Mouse (Mus musculus) neural tube, embryonic 11.5 days (tissue): ENCODE data around the gene Syngr3. TPM values are rescaled to one million over a fixed set of nuclear protein-coding genes. Genes with fewer than 3 reads are reported as not detected.

Experiments
- ATAC-seq: fragments of 200-750 bp; cut with Nextera tagmentation; 2 replicates; pipeline ENCODE4 v1.8.0; 2017; ENCODE audit warnings: moderate number of reproducible peaks, mild to moderate bottlenecking, moderate TSS enrichment, moderate library complexity; ENCODE audit not compliant: insufficient read depth, low FRiP score, low TSS enrichment
- DNase-seq: peaks from one replicate; pipeline ENCODE4 v3.0.0-alpha.2; 2015; ENCODE audit warnings: low spot score
- H3K27ac ChIP-seq: fragments of 300-500 bp; sonication (generic); 2 replicates; pipeline ENCODE4 v1.5.1; 2014; ENCODE audit warnings: low read depth, mild to moderate bottlenecking, low read length
- H3K27me3 ChIP-seq: fragments of 300-500 bp; sonication (generic); 2 replicates; pipeline ENCODE4 v1.6.1; 2014; ENCODE audit warnings: mild to moderate bottlenecking, low read length, mixed read lengths; ENCODE audit not compliant: control insufficient read depth, insufficient read depth
- H3K36me3 ChIP-seq: fragments of 300-500 bp; sonication (generic); 2 replicates; pipeline ENCODE4 v1.6.1; 2014; ENCODE audit warnings: mild to moderate bottlenecking, low read length, moderate library complexity, mixed read lengths; ENCODE audit not compliant: control insufficient read depth, insufficient read depth
- H3K4me1 ChIP-seq: fragments of 300-500 bp; sonication (generic); 2 replicates; pipeline ENCODE4 v1.6.1; 2014; ENCODE audit warnings: low read length, mixed read lengths; ENCODE audit not compliant: control insufficient read depth, insufficient read depth
- H3K4me2 ChIP-seq: fragments of 300-500 bp; sonication (generic); 2 replicates; pipeline ENCODE4 v1.6.1; 2014; ENCODE audit warnings: low read depth, mild to moderate bottlenecking, moderate library complexity
- H3K4me3 ChIP-seq: fragments of 300-500 bp; sonication (generic); 2 replicates; pipeline ENCODE4 v1.5.1; 2014; ENCODE audit warnings: low read depth, low read length
- H3K9ac ChIP-seq: fragments of 300-500 bp; sonication (generic); 2 replicates; pipeline ENCODE4 v1.6.1; 2014; ENCODE audit warnings: mild to moderate bottlenecking, low read length
- H3K9me3 ChIP-seq: fragments of 300-500 bp; sonication (generic); 2 replicates; pipeline ENCODE4 v1.6.1; 2016; ENCODE audit warnings: low read length; ENCODE audit not compliant: control insufficient read depth
- WGBS: fragments of 180-500 bp; shearing (Covaris S2); extraction: QIAGEN DNeasy Blood & Tissue Kit; methylation state at CpG from one replicate; pipeline ENCODE4 v1.1.7; 2014; 5-methylcytosine and 5-hydroxymethylcytosine counted together
- polyA plus RNA-seq: library from polyadenylated mRNA; unstranded; fragments of >200 nt; fragmentation: Nextera tagmentation; extraction: Ambion mirVana; gene quantifications from 2 replicates; pipeline ENCODE4 v1.2.1, GENCODE M21; 2014

Gene Syngr3
- polyA plus RNA-seq, 1 experiment from 2014 or later: 18.1 TPM

- Histone ChIP-seq H3K4me1 (no peaks in the 10 kb centered on the region), H3K27me3 (no peaks in the 10 kb centered on the region), H3K4me3 (no peak overlapping the region), H3K9ac (no peak overlapping the region), H3K27ac (no peak overlapping the region), H3K4me2 (no peak overlapping the region), H3K36me3 (no peaks in the 10 kb centered on the region), H3K9me3 (no peaks in the 10 kb centered on the region)
- WGBS: 81% methylated on average over 14 of the region's 14 CpGs
- ATAC-seq (no peak), DNase-seq (no peak)
Measured at GRCm38 (mm10) chr17:24730787-24731186, 41.0 kb upstream of the Syngr3 start.

- Histone ChIP-seq H3K36me3 (no peaks in the 10 kb centered on the region), H3K27me3 (no peaks in the 10 kb centered on the region), H3K4me3 (no peak overlapping the region), H3K9ac (no peak overlapping the region), H3K9me3 (no peaks in the 10 kb centered on the region), H3K4me2 (no peak overlapping the region), H3K27ac (no peak overlapping the region), H3K4me1 (no peaks in the 10 kb centered on the region)
- 93% methylated on average over 6 of the region's 6 CpGs for WGBS
- DNase-seq (no peak), ATAC-seq (no peak)
Measured at GRCm38 (mm10) chr17:24729067-24729466, 39.3 kb upstream of the Syngr3 start.

DNA sequence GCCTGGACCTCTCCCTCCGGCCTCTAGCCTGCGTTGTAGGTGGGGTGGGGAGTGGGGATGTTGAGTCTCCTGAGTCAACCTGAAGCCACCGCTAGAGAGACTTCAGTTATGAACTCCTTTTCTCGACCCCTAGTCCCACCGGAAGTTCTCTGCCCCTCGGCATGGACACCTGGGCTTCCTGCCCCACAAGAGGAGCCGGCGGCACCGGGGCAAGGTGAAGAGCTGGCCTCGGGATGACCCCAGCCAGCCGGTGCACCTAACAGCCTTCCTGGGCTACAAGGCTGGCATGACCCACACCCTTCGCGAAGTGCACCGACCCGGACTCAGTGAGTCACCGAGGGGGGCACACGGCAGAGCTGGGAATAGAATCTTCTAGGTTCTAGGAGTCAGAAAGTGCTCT, 38.4 kb upstream of the Syngr3 start:
- Histone ChIP-seq H3K4me1 (no peaks in the 10 kb centered on the region), H3K9ac (no peak overlapping the region), H3K9me3 (no peaks in the 10 kb centered on the region), H3K4me2 (no peak overlapping the region), H3K4me3 (no peak overlapping the region), H3K36me3 (no peaks in the 10 kb centered on the region), H3K27me3 (no peaks in the 10 kb centered on the region), H3K27ac (no peak overlapping the region)
- WGBS: 73% methylated on average over 17 of the region's 17 CpGs
- DNase-seq (no peak), ATAC-seq (no peak)

DNA sequence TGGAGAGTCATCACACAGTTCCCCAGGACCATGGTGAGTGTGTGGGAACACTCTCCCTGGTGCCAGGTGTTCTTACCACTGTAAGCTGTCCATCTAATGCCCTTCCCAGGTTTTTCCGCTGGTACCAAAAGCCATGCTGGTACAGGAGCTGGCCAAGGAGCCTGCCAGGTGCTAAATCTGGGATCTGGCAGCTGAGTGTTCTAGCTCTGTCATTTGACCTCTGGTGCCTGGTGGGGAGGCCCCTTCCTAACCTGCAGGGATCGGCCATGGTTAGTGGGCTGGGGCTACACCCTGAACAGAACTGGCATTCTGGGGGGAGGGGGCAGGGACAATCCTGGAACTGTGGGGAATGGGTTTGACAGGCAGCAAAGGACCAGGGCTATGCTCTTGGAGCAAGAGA, 37.9 kb upstream of the Syngr3 start, which contains the start of gene Rpl3l:
TSS of gene Rpl3l (plus strand) at position 203 of the 400 bp plus-strand sequence.
- no peak within 1 kb of the TSS for H3K4me3 ChIP-seq
- H3K9ac ChIP-seq: no peak within 1 kb of the TSS
- no peaks in the 10 kb centered on the region for H3K27me3 ChIP-seq
- H3K9me3 ChIP-seq: no peaks in the 10 kb centered on the region
- 67% methylated on average over 2 of the region's 2 CpGs for WGBS
- no peaks in the 10 kb centered on the region for H3K36me3 ChIP-seq
- ATAC-seq (no peak), DNase-seq (no peak)
- no peak within 1 kb of the TSS for H3K4me2 ChIP-seq
- H3K4me1 ChIP-seq: no peaks in the 10 kb centered on the region
- H3K27ac ChIP-seq: no peak within 1 kb of the TSS

DNA sequence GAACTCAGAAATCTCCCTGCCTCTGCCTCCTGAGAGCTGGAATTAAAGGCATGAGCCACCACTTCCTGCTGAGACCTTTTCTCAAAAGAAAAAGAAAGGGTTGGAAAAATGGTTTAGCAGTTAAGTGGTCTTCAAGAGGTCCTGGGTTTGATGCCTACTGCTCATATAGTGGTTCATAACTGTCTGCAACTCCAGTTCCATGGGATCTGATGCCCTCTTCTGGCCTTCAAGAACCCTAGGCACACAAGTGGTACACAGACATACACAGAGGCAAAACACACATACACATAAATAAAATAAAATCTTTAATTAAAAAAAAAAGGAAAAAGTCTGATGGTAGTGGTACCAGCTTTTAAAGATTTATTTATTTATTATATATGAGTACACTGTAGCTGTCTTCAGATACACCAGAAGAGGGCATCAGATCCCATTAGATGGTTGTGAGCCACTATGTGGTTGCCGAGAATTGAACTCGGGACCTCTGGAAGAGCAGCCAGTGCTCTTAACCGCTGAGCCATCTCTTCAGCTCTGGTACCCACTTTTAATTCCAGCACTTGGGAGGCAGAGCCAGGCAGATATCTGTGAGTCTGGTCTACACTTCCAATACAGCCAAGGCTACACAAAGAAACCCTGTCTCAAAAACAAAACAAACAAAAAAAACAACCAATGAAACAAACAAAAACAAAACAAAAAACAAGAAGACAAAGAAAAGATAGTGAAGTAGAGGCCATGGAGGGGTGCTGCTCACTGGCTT, 36.1 kb upstream of the Syngr3 start:
- Histone ChIP-seq H3K9ac (no peak overlapping the region), H3K27me3 (no peaks in the 10 kb centered on the region), H3K9me3 (no peaks in the 10 kb centered on the region), H3K27ac (no peak overlapping the region), H3K36me3 (peaks cover 6% of the 10 kb centered on the region; the same call in 1 of the 2 replicates), H3K4me2 (no peak overlapping the region), H3K4me1 (peaks cover 8% of the 10 kb centered on the region), H3K4me3 (no peak overlapping the region)
- no peak for ATAC-seq
- 69% methylated on average over 3 of the region's 3 CpGs for WGBS
- DNase-seq: no peak

DNA sequence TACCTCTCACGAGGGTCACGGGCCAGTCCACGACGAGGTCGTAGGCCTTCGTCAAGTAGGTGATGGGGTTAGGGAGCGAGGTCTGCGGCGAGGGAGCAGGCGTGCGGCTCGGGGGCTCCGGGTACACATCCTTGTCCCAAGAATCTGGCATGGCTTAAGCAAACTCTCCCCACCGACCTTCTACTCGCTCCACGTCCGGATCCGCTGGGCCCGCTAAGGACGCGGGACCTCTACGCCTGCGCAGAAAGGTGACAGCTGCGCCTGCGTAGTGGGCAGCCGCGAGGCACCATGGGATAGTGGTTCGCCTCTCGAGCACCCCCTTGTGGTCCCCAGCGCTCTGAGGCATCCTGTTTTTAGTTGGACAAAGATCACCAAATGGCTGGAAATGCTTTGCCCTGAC, 34.4 kb upstream of the Syngr3 start, which contains the start of gene Ndufb10:
TSS of gene Ndufb10 (minus strand) at position 295 of the 400 bp plus-strand sequence.
- 0% methylated on average over 30 of the region's 30 CpGs for WGBS
- Histone ChIP-seq H3K4me2 (peak within 1 kb of the TSS; percentile 86), H3K9me3 (no peaks in the 10 kb centered on the region), H3K27me3 (no peaks in the 10 kb centered on the region), H3K27ac (peak within 1 kb of the TSS; percentile 54; the same call in 1 of the 2 replicates), H3K4me3 (peak within 1 kb of the TSS; percentile 81), H3K9ac (peak within 1 kb of the TSS; percentile 81), H3K36me3 (peaks cover 6% of the 10 kb centered on the region; the same call in 1 of the 2 replicates), H3K4me1 (peaks cover 10% of the 10 kb centered on the region)
- ATAC-seq (peak; percentile 59), DNase-seq (peak; percentile 97)

DNA sequence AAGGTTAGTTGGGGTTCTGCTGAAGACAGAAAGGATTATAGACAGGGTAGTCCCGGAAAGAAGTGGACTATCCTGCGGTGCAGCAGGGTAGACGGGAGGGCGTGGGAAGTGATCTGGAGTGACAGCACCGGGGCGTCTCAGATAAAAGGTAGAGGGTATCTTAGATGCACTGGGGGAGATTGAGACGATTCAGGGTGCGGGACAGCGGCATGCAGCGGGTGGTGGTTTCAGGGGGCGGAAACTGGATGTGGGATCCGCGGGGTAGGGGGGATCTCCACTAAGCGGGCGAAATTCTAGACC, 34.1 kb upstream of the Syngr3 start:
- H3K4me3 ChIP-seq: peak overlapping the region; percentile 81
- WGBS: under 1% methylated on average over 15 of the region's 15 CpGs
- H3K9ac ChIP-seq: peak overlapping the region; percentile 81
- DNase-seq (no peak), ATAC-seq (peak; percentile 5; the same call in 1 of the 2 replicates)
- H3K4me2 ChIP-seq: peak overlapping the region; percentile 86
- peaks cover 10% of the 10 kb centered on the region for H3K4me1 ChIP-seq
- peak overlapping the region; percentile 44; the same call in 1 of the 2 replicates for H3K27ac ChIP-seq
- no peaks in the 10 kb centered on the region for H3K27me3 ChIP-seq
- peaks cover 6% of the 10 kb centered on the region; the same call in 1 of the 2 replicates for H3K36me3 ChIP-seq
- H3K9me3 ChIP-seq: no peaks in the 10 kb centered on the region

GRCm38 (mm10) chr17:24723122-24723880, 33.5 kb upstream of the Syngr3 start:
- ATAC-seq: no peak
- Histone ChIP-seq H3K36me3 (peaks cover 6% of the 10 kb centered on the region; the same call in 1 of the 2 replicates), H3K4me1 (peaks cover 10% of the 10 kb centered on the region), H3K9me3 (no peaks in the 10 kb centered on the region), H3K27ac (peak overlapping the region; percentile 44; the same call in 1 of the 2 replicates), H3K9ac (peak overlapping the region; percentile 81), H3K4me2 (peak overlapping the region; percentile 86), H3K4me3 (peak overlapping the region; percentile 81), H3K27me3 (no peaks in the 10 kb centered on the region)
- DNase-seq: no peak
- WGBS: 5% methylated on average over 12 of the region's 12 CpGs
